Mouse (Mus musculus) CH12.LX (cell line): ENCODE results near the gene Mast3. TPM values are rescaled to one million over a fixed set of nuclear protein-coding genes. Genes with fewer than 3 reads are reported as not detected.
A peak's percentile ranks its signal among the peaks of the same experiment; 100 is the strongest.

Source experiments
- DNase-seq: peaks from one replicate; pipeline ENCODE4 v3.0.0-alpha.2; 2013; ENCODE audit errors: extremely low read depth
- H3K27ac ChIP-seq: 2 replicates; pipeline ENCODE4 v1.5.1; 2012; ENCODE audit warnings: low read depth, mild to moderate bottlenecking, control low read depth, moderate library complexity; ENCODE audit not compliant: insufficient read depth
- H3K27me3 ChIP-seq: replicated peaks from 2 replicates; pipeline ENCODE3; 2012; ENCODE audit warnings: inconsistent platforms
- H3K36me3 ChIP-seq, 2 experiments: replicated peaks in 1 of 2; 2 replicates each; pipeline versions ENCODE3 to v1.6.1; 2012; ENCODE audit warnings: inconsistent platforms in 1 of 2, low read length in 1 of 2, mild to moderate bottlenecking in 1 of 2, mixed read lengths in 1 of 2, moderate library complexity in 1 of 2; ENCODE audit not compliant: control insufficient read depth in 1 of 2, insufficient read depth in 1 of 2
- H3K4me1 ChIP-seq, 2 experiments: 2 replicates each; pipeline ENCODE4 v1.6.1; 2012; ENCODE audit warnings: inconsistent platforms in 1 of 2, moderate library complexity in 1 of 2; ENCODE audit not compliant: insufficient read depth in 2 of 2, control insufficient read depth in 1 of 2
- H3K4me2 ChIP-seq: 2 replicates; pipeline ENCODE4 v1.6.1; 2012; ENCODE audit warnings: low read depth, mild to moderate bottlenecking, control low read depth; ENCODE audit not compliant: poor library complexity, insufficient read depth, severe bottlenecking
- H3K4me3 ChIP-seq, 3 experiments: fragments of 150-350 bp in 1 of 3; sonication (generic) in 1 of 3; replicated peaks in 1 of 3; 2 replicates each; pipeline versions ENCODE3 to v1.5.1; 2011 to 2012; ENCODE audit warnings: low read depth in 2 of 3, low read length in 2 of 3, mild to moderate bottlenecking in 2 of 3, moderate library complexity in 2 of 3, control low read depth in 1 of 3, improper control_type of control experiment in 1 of 3, inconsistent platforms in 1 of 3, mixed read lengths in 1 of 3; ENCODE audit not compliant: poor library complexity in 1 of 3
- H3K79me2 ChIP-seq: replicated peaks from 2 replicates; pipeline ENCODE4 v1.6.1; 2012; ENCODE audit warnings: mild to moderate bottlenecking, moderate library complexity; ENCODE audit not compliant: control insufficient read depth, poor library complexity, insufficient read depth, severe bottlenecking; ENCODE audit errors: extremely low read depth
- H3K9ac ChIP-seq: 2 replicates; pipeline ENCODE4 v1.6.1; 2012; ENCODE audit warnings: low read depth, mild to moderate bottlenecking, control low read depth, moderate library complexity; ENCODE audit not compliant: insufficient read depth
- H3K9me3 ChIP-seq: replicated peaks from 2 replicates; pipeline ENCODE3; 2012; ENCODE audit warnings: low read length, inconsistent platforms, mixed read lengths
- BHLHE40 ChIP-seq: IDR thresholded peaks from 2 replicates; pipeline ENCODE4 v1.6.1; 2011; ENCODE audit warnings: mild to moderate bottlenecking, low read depth, low read length, improper control_type of control experiment
- CHD2 ChIP-seq: IDR thresholded peaks from 2 replicates; pipeline ENCODE4 v1.6.1; 2011; ENCODE audit warnings: low read length, improper control_type of control experiment
- ELF1 ChIP-seq: IDR thresholded peaks from 2 replicates; pipeline ENCODE4 v1.6.1; 2014; ENCODE audit warnings: low read depth, mild to moderate bottlenecking, inconsistent platforms, low read length, improper control_type of control experiment
- ETS1 ChIP-seq: conservative IDR thresholded peaks from 2 replicates; pipeline ENCODE4 v1.6.1; 2012; ENCODE audit warnings: low read depth, mild to moderate bottlenecking, inconsistent platforms, low read length, improper control_type of control experiment, moderate library complexity
- IRF4 ChIP-seq: IDR thresholded peaks from 2 replicates; pipeline ENCODE4 v1.6.1; 2014; ENCODE audit warnings: low read depth, mild to moderate bottlenecking, inconsistent platforms, low read length, improper control_type of control experiment
- JUND ChIP-seq: conservative IDR thresholded peaks from 2 replicates; pipeline ENCODE4 v1.6.1; 2011; ENCODE audit warnings: low read depth, low read length, improper control_type of control experiment
- MAZ ChIP-seq: IDR thresholded peaks from 2 replicates; pipeline ENCODE4 v1.6.1; 2012; ENCODE audit warnings: low read depth, mild to moderate bottlenecking, inconsistent platforms, low read length, improper control_type of control experiment, moderate library complexity
- NRF1 ChIP-seq: IDR thresholded peaks from 2 replicates; pipeline ENCODE4 v1.6.1; 2014; ENCODE audit warnings: low read depth, mild to moderate bottlenecking, inconsistent platforms, low read length, improper control_type of control experiment, moderate library complexity
- PAX5 ChIP-seq: IDR thresholded peaks from 2 replicates; pipeline ENCODE4 v1.6.1; 2012; ENCODE audit warnings: low read length, inconsistent platforms, mixed read lengths
- POLR2A ChIP-seq: IDR thresholded peaks from 2 replicates; pipeline ENCODE4 v1.6.1; 2011; ENCODE audit warnings: low read depth, mild to moderate bottlenecking, improper control_type of control experiment, low read length
- RAD21 ChIP-seq: IDR thresholded peaks from 2 replicates; pipeline ENCODE4 v1.6.1; 2011; ENCODE audit warnings: low read depth, mild to moderate bottlenecking, low read length, improper control_type of control experiment, moderate library complexity
- TCF12 ChIP-seq: IDR thresholded peaks from 2 replicates; pipeline ENCODE4 v1.6.1; 2014; ENCODE audit warnings: low read depth, mild to moderate bottlenecking, inconsistent platforms, low read length, improper control_type of control experiment
- USF1 ChIP-seq: IDR thresholded peaks from 2 replicates; pipeline ENCODE4 v1.6.1; 2014; ENCODE audit warnings: low read depth, mild to moderate bottlenecking, inconsistent platforms, low read length, improper control_type of control experiment
- ZC3H11A ChIP-seq: IDR thresholded peaks from 2 replicates; pipeline ENCODE4 v1.6.1; 2012; ENCODE audit warnings: low read depth, mild to moderate bottlenecking, inconsistent platforms, low read length, improper control_type of control experiment
- ZMIZ1 ChIP-seq: IDR thresholded peaks from 2 replicates; pipeline ENCODE4 v1.6.1; 2012; ENCODE audit warnings: low read depth, mild to moderate bottlenecking, inconsistent platforms, low read length, improper control_type of control experiment
- ZNF384 ChIP-seq: IDR thresholded peaks from 2 replicates; pipeline ENCODE4 v1.6.1; 2012; ENCODE audit warnings: low read depth, low read length, improper control_type of control experiment, inconsistent platforms
- dilution Hi-C: fragments of 300-500 bp; cut with MboI; formaldehyde crosslinking; loops from 2 replicates; pipeline ENCODE4 v1.14.3; 2020; ENCODE audit warnings: low sequenced_read_pairs; ENCODE audit not compliant: extremely low pct_unique_long_range_greater_than_20kb, extremely low pct_ligation_motif_present
- in situ Hi-C: fragments of 300-500 bp; cut with MboI; formaldehyde crosslinking; loops from 3 replicates; pipeline ENCODE4 v1.14.3; 2019; ENCODE audit warnings: low sequenced_read_pairs, low pct_ligation_motif_present, low pct_unique_long_range_greater_than_20kb, mixed read lengths
- polyA plus RNA-seq: library from polyadenylated mRNA; unstranded; fragments of >175 nt; gene quantifications from 2 replicates; pipeline ENCODE4 v1.2.1, GENCODE M21; 2012; ENCODE audit warnings: low read depth; ENCODE audit not compliant: insufficient read length
- total RNA-seq, 2 experiments: library from RNA; depleted of rRNA; stranded (reverse); fragments of 300-350 nt in 1 of 2; fragments of >200 nt in 1 of 2; gene quantifications; 2 replicates each; pipeline ENCODE4 v1.2.3; 2012 to 2014

The Mast3 gene
- total and polyA plus RNA-seq, 3 experiments, result 7.0 to 23.4 (median 11.6) TPM

DNA sequence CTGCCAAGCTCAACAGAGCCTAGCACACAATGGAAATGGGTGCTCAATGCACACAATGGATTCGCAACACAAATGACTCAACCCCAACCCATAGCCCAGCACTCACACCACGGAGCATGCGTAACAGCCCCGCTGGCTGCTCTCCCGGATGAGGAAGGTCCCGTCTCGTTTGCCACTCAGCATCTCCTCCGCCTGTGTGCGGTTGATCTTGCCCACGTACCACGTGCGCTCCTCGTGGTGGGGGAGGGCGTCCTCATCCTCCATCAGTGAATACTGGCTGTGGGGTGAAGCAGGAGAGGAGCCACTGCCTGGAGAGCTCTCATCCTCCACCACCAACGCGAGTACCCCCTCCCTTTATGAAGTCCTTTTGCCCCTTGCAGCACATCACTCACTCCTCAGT lies 35.9 kb downstream of the Mast3 start:
- peak; percentile 86 for DNase-seq
- TF ChIP-seq NRF1, result peak; percentile 86
- no peak for TF ChIP-seq MAZ
- peak; percentile 30; the same call in 1 of the 2 replicates for TF ChIP-seq ZMIZ1
- TF ChIP-seq ELF1, result peak; percentile 32; the same call in 1 of the 2 replicates
- no peak for TF ChIP-seq PAX5
- TF ChIP-seq USF1, result peak; percentile 33; the same call in 1 of the 2 replicates
- TF ChIP-seq POLR2A, result no peak
- TF ChIP-seq ZC3H11A, result no peak
- TF ChIP-seq BHLHE40, result peak; percentile 65
- TF ChIP-seq IRF4, result no peak
- TF ChIP-seq JUND, result no peak
- no peak for TF ChIP-seq ZNF384
- Histone ChIP-seq H3K9me3 (no peaks in the 10 kb centered on the region), H3K9ac (no peak overlapping the region), H3K4me2 (peak overlapping the region; percentile 24; the same call in 1 of the 2 replicates), H3K27ac (peak overlapping the region; percentile 80), H3K4me1 (peaks cover 48 to 77% of the 10 kb centered on the region in 2 experiments), H3K36me3 (peaks cover 39 to 59% of the 10 kb centered on the region in 2 experiments), H3K4me3 (peak overlapping the region in 2 of 3 experiments; percentile 41 to 48), H3K27me3 (no peaks in the 10 kb centered on the region), H3K79me2 (no peaks in the 10 kb centered on the region)
- in situ Hi-C loops (loop anchor here (5.0 kb wide), 1 partner anchor 33 kb away; no protein-coding TSS in a partner anchor), dilution Hi-C loops (no loop called here)

DNA sequence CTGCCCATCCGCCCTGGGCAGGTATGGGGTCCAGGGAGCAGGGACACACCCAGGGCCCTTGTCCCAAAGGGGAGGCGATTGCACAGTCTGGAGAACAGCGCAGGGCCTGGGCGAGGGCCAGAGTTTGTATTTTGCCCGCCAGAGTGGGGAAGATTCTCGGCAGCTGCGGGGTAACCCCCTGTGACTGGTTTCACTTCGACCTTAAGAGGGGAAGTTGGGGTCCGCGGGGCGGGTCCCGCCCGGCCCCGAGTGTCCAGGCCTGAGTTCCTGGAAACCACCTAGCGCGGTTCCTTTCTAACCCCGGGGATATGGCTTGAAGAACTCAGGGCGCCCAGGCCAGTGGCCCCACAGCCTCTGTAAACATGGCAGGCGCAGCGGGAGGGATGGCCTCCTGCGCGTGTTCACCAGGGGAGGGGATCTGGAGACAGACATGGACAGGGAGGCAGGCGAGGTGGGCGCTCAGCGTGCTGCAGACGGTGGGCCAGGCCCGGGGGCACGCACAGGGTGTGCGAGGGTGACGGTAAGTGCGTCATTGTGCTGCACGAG lies 36.5 kb downstream of the Mast3 start:
- in situ Hi-C loops, result loop anchor here (5.0 kb wide), 1 partner anchor 34 kb away; no protein-coding TSS in a partner anchor
- Histone ChIP-seq H3K79me2 (no peaks in the 10 kb centered on the region), H3K9ac (0 out of 2 replicates have a peak overlapping the region, but pooled peaks have one; percentile 2), H3K27ac (peak overlapping the region; percentile 80), H3K4me1 (peaks cover 42 to 76% of the 10 kb centered on the region in 2 experiments), H3K36me3 (peaks cover 44 to 63% of the 10 kb centered on the region in 2 experiments), H3K4me2 (peak overlapping the region; percentile 24; the same call in 1 of the 2 replicates), H3K4me3 (peak overlapping the region in 2 of 3 experiments; percentile 41 to 48), H3K27me3 (no peaks in the 10 kb centered on the region), H3K9me3 (no peaks in the 10 kb centered on the region)
- TF ChIP-seq TCF12, result 0 out of 2 replicates have a peak, but pooled peaks have one; percentile 21
- no peak for TF ChIP-seq MAZ
- no peak for TF ChIP-seq RAD21
- no peak for TF ChIP-seq USF1
- TF ChIP-seq CHD2, result no peak
- peak; percentile 2; the same call in 1 of the 2 replicates for TF ChIP-seq BHLHE40
- no peak for TF ChIP-seq JUND
- TF ChIP-seq IRF4, result peak; percentile 52
- 0 out of 2 replicates have a peak, but pooled peaks have one; percentile 15 for TF ChIP-seq ETS1
- dilution Hi-C loops, result no loop called here
- peak; percentile 53 for DNase-seq
